In the genomic region with DNA sequence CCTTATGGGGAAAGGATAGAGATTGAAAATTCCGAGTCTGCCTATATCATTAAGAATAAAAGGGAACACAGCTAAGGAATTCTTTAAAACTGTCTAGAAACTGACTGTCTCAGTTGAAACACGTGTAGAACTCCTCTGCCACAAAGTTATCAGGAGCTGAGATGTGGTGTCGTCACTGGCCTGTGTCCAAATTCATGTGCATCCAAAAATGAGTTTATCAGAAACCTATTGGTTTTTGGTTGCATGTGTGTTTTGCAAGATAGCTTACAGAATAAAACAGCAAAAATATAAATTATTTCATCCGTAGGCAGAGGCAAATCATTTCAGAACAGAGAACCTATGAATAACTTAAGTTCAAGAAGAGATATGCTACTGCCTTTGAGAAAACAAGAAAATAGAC, we compare ENCODE assay signal across 19 mouse cellular contexts. TPM values are rescaled to one million over a fixed set of nuclear protein-coding genes. Genes with fewer than 3 reads are reported as not detected.
A peak's percentile ranks its signal among the peaks of the same experiment; 100 is the strongest.
DNase-seq lines count a peak whose midpoint lies in the region; ATAC-seq and TF ChIP-seq lines count a peak whose summit lies in the region.
"Had no signal": no experiment of that assay in that cellular context is flagged by ENCODE, and none has a peak within 500 bp of the region (broad histone marks: within the 10 kb centered on the region; RNA-seq: fewer than 3 reads in every experiment).

No protein-coding gene starts in this region.

- peak overlapping the region; percentile 58; the same call in 1 of the 2 replicates for H3K27ac ChIP-seq in liver, postnatal 0 days (ENCODE audit: low read depth)
- H3K27ac ChIP-seq: forebrain, embryonic 15.5 days; hindbrain, embryonic 12.5 days; limb, embryonic 13.5 days; midbrain, embryonic 13.5 days; stomach, postnatal 0 days had no signal

- no peak for TF ChIP-seq CTCF in liver, postnatal 0 days (IDR thresholded peaks at IDR 0.05; ENCODE audit: low read depth)

- 42% methylated on average over 4 of the region's 4 CpGs for WGBS in liver, postnatal 0 days (ENCODE audit: insufficient replicate concordance)

- H3K4me1 ChIP-seq in liver, postnatal 0 days (ENCODE audit: insufficient read depth): peaks cover 32% of the 10 kb centered on the region
- H3K4me1 ChIP-seq: hindbrain, embryonic 12.5 days; limb, embryonic 13.5 days; midbrain, embryonic 13.5 days had no signal

- peak; percentile 32 for DNase-seq in 3T3-L1 (ENCODE audit: low read depth, low spot score)
- DNase-seq in MEL-GATA-1-ER (ENCODE audit: extremely low read depth, low read depth): peak; percentile 54
- DNase-seq in liver: peak; percentile 39
- peak; percentile 36 for DNase-seq in liver, postnatal 0 days
- no peak for DNase-seq in left cerebral cortex, adult 9 months (ENCODE audit: low spot score in 2 of 2)
- no peak for DNase-seq in gastrocnemius, postnatal 36 days
- no peak for DNase-seq in kidney, adult 18-20 months
- DNase-seq: adrenal gland, postnatal 14 days; cerebellum, adult 8-10 months; gastrocnemius, postnatal 14 days; heart, postnatal 10 days; kidney, postnatal 25 days; right cerebral cortex, postnatal 14 days had no signal

- no peaks in the 10 kb centered on the region for H3K36me3 ChIP-seq in liver, postnatal 0 days (replicated peaks; ENCODE audit: insufficient read depth, low read length)
- H3K36me3 ChIP-seq: forebrain, embryonic 15.5 days; hindbrain, embryonic 12.5 days; limb, embryonic 13.5 days; midbrain, embryonic 13.5 days had no signal

- H3K4me2 ChIP-seq in liver, postnatal 0 days (ENCODE audit: low read depth, low read length): peak overlapping the region; percentile 42; the same call in 1 of the 2 replicates
- H3K4me2 ChIP-seq: forebrain, embryonic 15.5 days; heart, embryonic 11.5 days; hindbrain, embryonic 12.5 days; limb, embryonic 13.5 days; midbrain, embryonic 13.5 days had no signal

- no peaks in the 10 kb centered on the region for H3K9me3 ChIP-seq in liver, postnatal 0 days (ENCODE audit: low read length)
- H3K9me3 ChIP-seq: forebrain, embryonic 15.5 days; hindbrain, embryonic 12.5 days; limb, embryonic 13.5 days; midbrain, embryonic 13.5 days had no signal

- peak; percentile 56 for ATAC-seq in liver, postnatal 0 days
- ATAC-seq: forebrain, embryonic 15.5 days; midbrain, embryonic 13.5 days had no signal

- H3K4me3 ChIP-seq in liver, postnatal 0 days (ENCODE audit: low read depth, low read length): no peak overlapping the region
- H3K4me3 ChIP-seq: forebrain, embryonic 15.5 days; hindbrain, embryonic 12.5 days; limb, embryonic 13.5 days; midbrain, embryonic 13.5 days had no signal

- peak; percentile 91 for TF ChIP-seq EP300 in liver, postnatal 0 days (IDR thresholded peaks at IDR 0.05; ENCODE audit: low read depth)

- no peak overlapping the region for H3K9ac ChIP-seq in liver, postnatal 0 days (replicated peaks)
- H3K9ac ChIP-seq: forebrain, embryonic 15.5 days; hindbrain, embryonic 12.5 days; limb, embryonic 13.5 days; midbrain, embryonic 13.5 days had no signal

- H3K27me3 ChIP-seq in liver, postnatal 0 days (ENCODE audit: insufficient read depth, low read length): no peaks in the 10 kb centered on the region
- H3K27me3 ChIP-seq: forebrain, embryonic 15.5 days; hindbrain, embryonic 12.5 days; limb, embryonic 13.5 days; midbrain, embryonic 13.5 days had no signal

- intact Hi-C loops in gastrocnemius, postnatal 36 days (cut with DNase I): no loop called here

RNA-seq across cellular contexts. Expression of gene Eid1, which starts 6.2 kb away (rescaled TPM):
- polyA plus RNA-seq in liver, postnatal 0 days (2015; fragmentation: Nextera tagmentation; extraction: Ambion mirVana): 27.9 and 30.7 TPM in 2 replicates
- 10 to 100 TPM; 23.0 to 27.9 TPM for total RNA-seq in gastrocnemius, postnatal 36 days (2021)

RNA-seq across cellular contexts. Expression of gene Cep152, which starts 41.8 kb away (rescaled TPM):
- polyA plus RNA-seq in liver, postnatal 0 days (2015; fragmentation: Nextera tagmentation; extraction: Ambion mirVana): 1.8 and 2.4 TPM in 2 replicates
- total RNA-seq in gastrocnemius, postnatal 36 days (2021): 1 to 10 TPM in 1 of 2 experiments, under 1 TPM in 1; 0.99 to 1.2 TPM

RNA-seq across cellular contexts. Expression of gene Shc4, which starts 57.3 kb away (rescaled TPM):
- polyA plus RNA-seq in liver, postnatal 0 days (2015; fragmentation: Nextera tagmentation; extraction: Ambion mirVana): 0.26 and 0.32 TPM in 2 replicates
- total RNA-seq in gastrocnemius, postnatal 36 days (2021): 1 to 10 TPM in 1 of 2 experiments, under 1 TPM in 1; 0.61 to 1.3 TPM

Comparison
In these comparisons a context has a peak if more than half of its experiments do, and no peak if none do; other contexts are left out.
1. DNase-seq: peak in 3T3-L1 (single experiment), MEL-GATA-1-ER (single experiment), liver (single experiment) and liver, postnatal 0 days (single experiment); none in left cerebral cortex, adult 9 months (0 of 2), gastrocnemius, postnatal 36 days (0 of 2) and kidney, adult 18-20 months (single experiment).